Mouse (Mus musculus): ENCODE data around the gene Zfp672. TPM values are rescaled to one million over a fixed set of nuclear protein-coding genes. Genes with fewer than 3 reads are reported as not detected.

The Zfp672 gene
- polyA plus RNA-seq (2012; rRNA removed) = 46.9 and 49.0 TPM in 2 replicates

DNA sequence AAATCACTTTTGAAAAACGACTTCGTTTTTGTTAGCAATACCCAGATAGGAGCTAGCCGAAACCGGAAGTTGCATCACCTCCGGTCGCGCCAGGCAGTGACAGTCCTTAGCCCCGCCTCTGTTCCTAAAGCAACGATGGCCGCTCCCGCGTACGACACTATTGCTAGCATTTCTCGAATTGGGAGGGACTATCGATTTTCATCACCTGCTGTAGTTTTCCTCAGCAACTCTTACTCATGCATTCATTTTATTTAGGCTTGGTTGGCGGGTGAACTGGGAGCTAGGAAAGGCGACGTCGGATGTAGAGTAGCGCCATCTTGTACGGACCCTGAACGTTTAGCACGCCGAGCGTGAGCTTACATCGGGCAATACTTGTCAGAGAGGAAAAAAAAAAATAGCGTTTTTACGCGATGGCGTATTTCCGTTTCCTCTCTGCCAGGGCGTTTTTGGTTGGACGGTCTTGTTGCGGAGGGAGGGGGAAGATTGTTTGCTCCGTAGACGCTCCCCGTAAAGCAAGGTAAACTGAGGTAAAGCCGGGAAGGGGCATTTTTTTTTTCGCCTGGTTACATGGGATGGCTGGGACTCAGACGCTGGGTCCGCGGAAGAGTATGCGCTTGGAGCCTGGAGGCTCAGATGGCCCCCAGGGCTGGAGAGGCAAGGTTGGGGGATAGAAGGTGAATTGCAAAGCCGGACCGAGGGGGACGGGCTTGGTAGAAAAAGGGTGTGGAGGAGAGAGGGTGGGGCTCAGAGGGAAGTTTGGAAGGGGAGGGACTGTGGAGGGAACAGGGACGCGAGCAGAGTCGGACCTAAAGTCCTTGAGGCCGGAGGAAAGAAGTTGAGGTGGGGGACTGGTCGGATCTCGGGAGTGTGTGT lies at the start of gene Zfp672, which contains the start of gene Sh3bp5l:
Zfp672 (minus strand) TSS at position 64 of the 873 bp plus-strand sequence.
Sh3bp5l (plus strand) TSS at position 449 of the 873 bp plus-strand sequence.

DNA sequence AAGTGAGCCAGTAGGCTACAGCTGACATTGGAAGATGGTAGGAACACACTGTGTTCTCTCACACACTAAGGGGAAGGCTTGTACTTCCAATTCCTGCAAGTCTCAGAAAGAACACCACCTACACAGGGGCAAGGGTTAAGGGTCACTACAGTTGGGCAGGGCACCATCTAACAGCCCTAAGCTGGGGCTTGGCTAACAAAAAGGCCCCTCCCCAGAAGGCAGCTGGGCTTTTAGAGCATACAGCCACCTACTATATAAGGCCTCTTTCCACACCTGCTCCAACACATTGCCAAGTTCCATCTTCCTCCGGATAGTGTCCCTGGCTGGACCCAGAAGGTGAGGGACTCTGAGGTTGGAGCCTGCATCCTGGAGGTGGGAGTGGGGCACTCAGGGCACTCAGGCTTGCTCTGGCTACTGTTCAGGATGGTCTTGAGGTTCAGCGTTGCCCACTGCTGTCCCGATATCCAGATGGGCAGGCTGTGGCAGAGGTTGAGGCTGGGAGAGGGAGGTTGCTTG lies 48.7 kb upstream of the Zfp672 start, which contains the start of gene Lypd8:
Lypd8 (plus strand) TSS at position 281 of the 516 bp plus-strand sequence.

DNA sequence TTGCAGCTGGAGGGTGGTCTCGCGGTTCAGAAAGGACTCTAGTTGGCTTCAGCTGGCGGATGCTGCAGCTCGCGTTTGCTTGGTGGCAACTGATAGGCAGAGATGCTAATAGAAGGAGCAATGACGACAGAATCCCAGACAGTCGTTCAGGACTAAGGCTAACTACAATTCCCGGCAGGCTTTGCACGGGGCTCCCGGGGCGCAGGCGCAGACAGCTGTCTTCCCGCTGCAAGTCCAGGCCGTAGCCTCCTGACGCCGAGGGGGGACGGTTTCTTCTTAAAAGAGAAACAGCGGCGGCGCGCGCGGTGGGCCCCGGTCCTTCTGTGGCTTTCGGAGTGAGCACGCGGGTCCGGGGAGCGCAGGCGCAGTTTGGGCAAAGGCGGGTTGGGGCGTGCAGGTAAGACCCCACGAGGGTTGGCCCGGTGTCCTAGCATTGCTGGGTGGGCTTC lies 23.3 kb downstream of the Zfp672 start, which contains the start of gene Zfp692:
Zfp692 (plus strand) TSS at position 210 of the 449 bp plus-strand sequence.

DNA sequence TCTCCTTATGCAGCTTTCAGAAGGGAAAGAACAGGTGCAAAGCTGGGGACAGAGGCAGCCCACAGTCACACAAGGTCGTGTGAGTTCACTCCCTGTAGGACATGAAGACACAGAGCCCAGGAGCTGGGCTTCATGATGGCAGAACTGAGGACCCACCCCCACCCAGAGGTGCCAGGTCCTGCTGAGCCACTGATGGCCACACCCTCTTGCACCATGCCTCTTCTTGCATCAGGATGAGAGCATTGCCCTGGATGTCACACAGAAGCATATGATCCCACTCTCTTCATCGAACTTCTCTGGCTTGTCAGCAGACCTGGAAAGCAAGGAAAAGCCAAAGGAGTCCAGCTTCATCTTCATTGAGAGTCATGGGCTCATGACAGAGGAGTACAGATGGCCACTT lies 55.6 kb downstream of the Zfp672 start, which contains the start of gene 4930438A08Rik:
4930438A08Rik (plus strand) TSS at position 228 of the 400 bp plus-strand sequence.

Other genes starting within 250 kb of the Zfp672 start
- gene Gm12248, start 237.2 kb downstream of the Zfp672 start, polyA plus RNA-seq (2012; rRNA removed) = 0.09 and 0.40 TPM in 2 replicates
- gene Cnot8, start 226.2 kb downstream of the Zfp672 start, polyA plus RNA-seq (2012; rRNA removed) = 29.1 and 36.0 TPM in 2 replicates
- 5.5 and 5.9 TPM in 2 replicates for gene Gemin5, start 161.8 kb downstream of the Zfp672 start, polyA plus RNA-seq (2012; rRNA removed)
- gene Mrpl22, start 158.7 kb downstream of the Zfp672 start, polyA plus RNA-seq (2012; rRNA removed) = 22.7 and 27.2 TPM in 2 replicates
- gene Igtp, start 130.8 kb downstream of the Zfp672 start, polyA plus RNA-seq (2012; rRNA removed) = 4.1 and 5.9 TPM in 2 replicates
- 5.0 and 5.3 TPM in 2 replicates for gene Irgm2, start 130.7 kb downstream of the Zfp672 start, polyA plus RNA-seq (2012; rRNA removed)
- gene 4930438A08Rik, start 55.5 kb downstream of the Zfp672 start, polyA plus RNA-seq (2012; rRNA removed) = 0.05 TPM in 1 of 2 replicates, not detected in the other
- gene Zfp692, start 23.3 kb downstream of the Zfp672 start, polyA plus RNA-seq (2012; rRNA removed) = 43.0 and 45.3 TPM in 2 replicates
- gene Sh3bp5l, start 385 bp upstream of the Zfp672 start, polyA plus RNA-seq (2012; rRNA removed) = 36.8 and 41.1 TPM in 2 replicates
- 11,928 and 12,556 TPM in 2 replicates for gene Lypd8, start 48.7 kb upstream of the Zfp672 start, polyA plus RNA-seq (2012; rRNA removed)
- gene 1810065E05Rik, start 90.8 kb upstream of the Zfp672 start, polyA plus RNA-seq (2012; rRNA removed) = 344 and 578 TPM in 2 replicates
- not detected in 2 replicates for gene Gm12253, start 102.2 kb upstream of the Zfp672 start, polyA plus RNA-seq (2012; rRNA removed)
- gene Lypd9, start 122.6 kb upstream of the Zfp672 start, polyA plus RNA-seq (2012; rRNA removed) = not detected in 2 replicates
- not detected in 2 replicates for gene Olfr30, start 131.9 kb upstream of the Zfp672 start, polyA plus RNA-seq (2012; rRNA removed)
- not detected in 2 replicates for gene Olfr332, start 162.2 kb upstream of the Zfp672 start, polyA plus RNA-seq (2012; rRNA removed)
- gene Olfr331, start 172.2 kb upstream of the Zfp672 start, polyA plus RNA-seq (2012; rRNA removed) = not detected in 2 replicates
- gene Olfr330, start 204.5 kb upstream of the Zfp672 start, polyA plus RNA-seq (2012; rRNA removed) = not detected in 2 replicates
- gene Olfr329-ps, start 216.1 kb upstream of the Zfp672 start, polyA plus RNA-seq (2012; rRNA removed) = not detected in 2 replicates
- not detected in 2 replicates for gene Olfr328, start 225.3 kb upstream of the Zfp672 start, polyA plus RNA-seq (2012; rRNA removed)
- not detected in 2 replicates for gene Olfr224, start 240.2 kb upstream of the Zfp672 start, polyA plus RNA-seq (2012; rRNA removed)
- not detected in 2 replicates for gene Olfr325, start 247.4 kb upstream of the Zfp672 start, polyA plus RNA-seq (2012; rRNA removed)